Mouse (Mus musculus) liver, adult 2 months (tissue): ENCODE results near the gene Pa2g4.

ENCODE experiments used
- CTCF ChIP-seq: fragments of 200-500 bp; IDR thresholded peaks from 2 replicates; pipeline ENCODE4 v1.5.1; 2011; ENCODE audit warnings: low read depth, low read length, control low read depth
- POLR2A ChIP-seq: fragments of 200-500 bp; IDR thresholded peaks from 2 replicates; pipeline ENCODE4 v1.6.1; 2011; ENCODE audit warnings: low read length, control low read depth; ENCODE audit not compliant: insufficient read depth; ENCODE audit errors: extremely low read depth

GRCm38 (mm10) chr10:128592797-128593196 is 27.0 kb upstream of the Pa2g4 start:
- TF ChIP-seq POLR2A (no peak), CTCF (no peak)
